ENCODE assay signal across 8 mouse cellular contexts in genomic region chr15:77933770-77934169, GRCm38 (mm10). TPM values are rescaled to one million over a fixed set of nuclear protein-coding genes. Genes with fewer than 3 reads are reported as not detected.
A peak's percentile ranks its signal among the peaks of the same experiment; 100 is the strongest.
DNase-seq lines count a peak whose midpoint lies in the region; ATAC-seq lines count a peak whose summit lies in the region.

No protein-coding gene starts in this region.

- H3K4me3 ChIP-seq in hindbrain, embryonic 14.5 days (replicated peaks; ENCODE audit: low read length): peak overlapping the region; percentile 10; the same call in 1 of the 2 replicates

- H3K36me3 ChIP-seq in hindbrain, embryonic 14.5 days (replicated peaks; ENCODE audit: control insufficient read depth, insufficient read depth): no peaks in the 10 kb centered on the region

- peak; percentile 42; the same call in 1 of the 2 replicates for ATAC-seq in hindbrain, embryonic 14.5 days (ENCODE audit: low FRiP score)

- peak; percentile 83 for DNase-seq in Muller cell, postnatal 12 days (ENCODE audit: inconsistent ontology term)
- DNase-seq in cerebellum, postnatal 14 days: peak; percentile 100
- DNase-seq in frontal cortex, postnatal 25 days (ENCODE audit: low spot score in 2 of 2): peak; percentile 99 to 100
- DNase-seq in hindbrain, embryonic 14.5 days (ENCODE audit: low spot score): peak; percentile 98
- peak; percentile 100 for DNase-seq in layer of hippocampus, postnatal 25 days (ENCODE audit: extremely low spot score in 1 of 2, low spot score in 1 of 2)
- peak; percentile 100 for DNase-seq in lung, postnatal 14 days
- DNase-seq in ovary, postnatal 36 days (ENCODE audit: low spot score): peak; percentile 97
- peak; percentile 94 for DNase-seq in thymus, postnatal 14 days

- no peak overlapping the region for H3K27ac ChIP-seq in hindbrain, embryonic 14.5 days

- peak overlapping the region; percentile 42; the same call in 1 of the 2 replicates for H3K9ac ChIP-seq in hindbrain, embryonic 14.5 days

- H3K27me3 ChIP-seq in hindbrain, embryonic 14.5 days (ENCODE audit: control insufficient read depth, insufficient read depth, low read length): no peaks in the 10 kb centered on the region

- under 1% methylated on average over 14 of the region's 14 CpGs for WGBS in hindbrain, embryonic 14.5 days

- peaks cover 14% of the 10 kb centered on the region for H3K4me1 ChIP-seq in hindbrain, embryonic 14.5 days (replicated peaks; ENCODE audit: control insufficient read depth, insufficient read depth, low read length)

- no peaks in the 10 kb centered on the region for H3K9me3 ChIP-seq in hindbrain, embryonic 14.5 days (ENCODE audit: control insufficient read depth, low read length)

- H3K4me2 ChIP-seq in hindbrain, embryonic 14.5 days (replicated peaks): peak overlapping the region; percentile 42

RNA-seq across cellular contexts. Expression of gene Txn2, which starts 5.0 kb away (rescaled TPM):
- 207 and 216 TPM in 2 replicates for polyA plus RNA-seq in hindbrain, embryonic 14.5 days (2014; fragmentation: Nextera tagmentation; extraction: Ambion mirVana)
- 100 to 1,000 TPM; 115 to 140 TPM for total RNA-seq in layer of hippocampus, postnatal 25 days (2021)

RNA-seq across cellular contexts. Expression of gene Foxred2, which starts 22.8 kb away (rescaled TPM):
- polyA plus RNA-seq in hindbrain, embryonic 14.5 days (2014; fragmentation: Nextera tagmentation; extraction: Ambion mirVana): 10.7 and 10.8 TPM in 2 replicates
- total RNA-seq in layer of hippocampus, postnatal 25 days (2021): 10 to 100 TPM; 11.0 to 13.4 TPM

RNA-seq across cellular contexts. Expression of gene Eif3d, which starts 36.8 kb away (rescaled TPM):
- polyA plus RNA-seq in hindbrain, embryonic 14.5 days (2014; fragmentation: Nextera tagmentation; extraction: Ambion mirVana): 167 and 177 TPM in 2 replicates
- 100 to 1,000 TPM in 1 of 2 experiments, 10 to 100 TPM in 1; 91.1 to 109 TPM for total RNA-seq in layer of hippocampus, postnatal 25 days (2021)
